Comparison of ENCODE assay signal across 24 mouse cellular contexts in genomic region chr3:122520875-122521274, GRCm38 (mm10).
DNase-seq lines count a peak whose midpoint lies in the region; ATAC-seq and TF ChIP-seq lines count a peak whose summit lies in the region.
"Had no signal": no experiment of that assay in that cellular context is flagged by ENCODE, and none has a peak within 500 bp of the region (broad histone marks: within the 10 kb centered on the region; RNA-seq: fewer than 3 reads in every experiment).

No protein-coding gene starts in this region.

- H3K27ac ChIP-seq in stomach, postnatal 0 days (replicated peaks): peak overlapping the region; percentile 35; the same call in 1 of the 2 replicates
- H3K27ac ChIP-seq in hindbrain, embryonic 10.5 days: no peak overlapping the region
- H3K27ac ChIP-seq in liver, embryonic 11.5 days (ENCODE audit: low read depth, low read length): no peak overlapping the region
- H3K27ac ChIP-seq: hindbrain, postnatal 0 days; neural tube, embryonic 12.5 days; stomach, embryonic 15.5 days had no signal

- no peak overlapping the region for H3K9ac ChIP-seq in stomach, postnatal 0 days (ENCODE audit: low read length)
- no peak overlapping the region for H3K9ac ChIP-seq in liver, embryonic 11.5 days (ENCODE audit: low read depth, low read length)
- H3K9ac ChIP-seq: forebrain, postnatal 0 days; neural tube, embryonic 12.5 days; stomach, embryonic 15.5 days had no signal

- no peak overlapping the region for H3K4me3 ChIP-seq in stomach, postnatal 0 days (ENCODE audit: low read depth, low read length)
- no peak overlapping the region for H3K4me3 ChIP-seq in hindbrain, embryonic 10.5 days
- H3K4me3 ChIP-seq in liver, embryonic 11.5 days (ENCODE audit: low read depth, low read length): no peak overlapping the region
- H3K4me3 ChIP-seq: neural tube, embryonic 12.5 days; stomach, embryonic 15.5 days had no signal

- DNase-seq in lung, postnatal 36 days: peak; percentile 30
- DNase-seq in lung, adult 18-20 months: no peak
- DNase-seq in stomach, postnatal 0 days (ENCODE audit: low spot score): no peak
- no peak for DNase-seq in hindbrain, embryonic 10.5 days (ENCODE audit: low spot score)
- DNase-seq in liver, embryonic 11.5 days (ENCODE audit: low spot score): no peak
- DNase-seq in heart, postnatal 25 days (ENCODE audit: low spot score): no peak
- DNase-seq: adrenal gland, postnatal 10 days; cerebellum, adult 8-10 months; forebrain, postnatal 0 days; gastrocnemius, postnatal 36 days; heart, postnatal 36 days; kidney, adult 18-20 months; kidney, postnatal 4 days; left cerebral cortex, postnatal 4 days; liver; lung, postnatal 10 days; right cerebral cortex, postnatal 25 days; thymus, adult 18-20 months; thymus, postnatal 4 days had no signal

- H3K9me3 ChIP-seq in stomach, postnatal 0 days (ENCODE audit: control insufficient read depth, low read length): no peaks in the 10 kb centered on the region
- H3K9me3 ChIP-seq in hindbrain, embryonic 10.5 days: no peaks in the 10 kb centered on the region
- no peaks in the 10 kb centered on the region for H3K9me3 ChIP-seq in liver, embryonic 11.5 days (ENCODE audit: control insufficient read depth, low read length)
- H3K9me3 ChIP-seq: neural tube, embryonic 12.5 days; stomach, embryonic 15.5 days had no signal

- peak; percentile 65 to 78 for ATAC-seq in hematopoietic stem cell, adult 5-6 weeks (replicated peaks in 1 of 2; ENCODE audit: insufficient read depth in 1 of 2, low FRiP score in 2 of 2, low TSS enrichment in 1 of 2, low read depth in 1 of 2, poor library complexity in 2 of 2, severe bottlenecking in 2 of 2)
- ATAC-seq in megakaryocyte-erythroid progenitor cell, adult 5-6 weeks (replicated peaks; ENCODE audit: low FRiP score, low TSS enrichment, poor library complexity, severe bottlenecking): peak; percentile 19; the same call in 1 of the 2 replicates
- peak; percentile 67 for ATAC-seq in stomach, postnatal 0 days (ENCODE audit: low FRiP score, low TSS enrichment)
- ATAC-seq in liver, embryonic 11.5 days (replicated peaks; ENCODE audit: low FRiP score): no peak; the same call in 1 of the 2 replicates
- ATAC-seq: forebrain, postnatal 0 days; hindbrain, postnatal 0 days had no signal

- 0 out of 2 replicates have a peak, but pooled peaks cover 2% of the 10 kb centered on the region for H3K36me3 ChIP-seq in stomach, postnatal 0 days (ENCODE audit: control insufficient read depth, insufficient read depth, low read length)
- H3K36me3 ChIP-seq in hindbrain, embryonic 10.5 days: peaks cover 24% of the 10 kb centered on the region
- H3K36me3 ChIP-seq in liver, embryonic 11.5 days (ENCODE audit: control insufficient read depth, insufficient read depth, low read length): no peaks in the 10 kb centered on the region
- H3K36me3 ChIP-seq: neural tube, embryonic 12.5 days; stomach, embryonic 15.5 days had no signal

- no peak for TF ChIP-seq CTCF in stomach, postnatal 0 days (IDR thresholded peaks at IDR 0.05; ENCODE audit: low read depth)

- 90% methylated on average over 4 of the region's 4 CpGs for WGBS in stomach, postnatal 0 days
- WGBS in hindbrain, embryonic 10.5 days: 94% methylated on average over 4 of the region's 4 CpGs
- WGBS in liver, embryonic 11.5 days: 60% methylated on average over 4 of the region's 4 CpGs

- intact Hi-C loops in heart, postnatal 25 days (cut with DNase I): no loop called here

- no peak overlapping the region for H3K4me2 ChIP-seq in stomach, postnatal 0 days (replicated peaks; ENCODE audit: low read depth)
- H3K4me2 ChIP-seq in liver, embryonic 11.5 days: no peak overlapping the region
- H3K4me2 ChIP-seq: neural tube, embryonic 12.5 days; stomach, embryonic 15.5 days had no signal

- no peaks in the 10 kb centered on the region for H3K4me1 ChIP-seq in stomach, postnatal 0 days (replicated peaks; ENCODE audit: control insufficient read depth, insufficient read depth)
- H3K4me1 ChIP-seq in hindbrain, embryonic 10.5 days (replicated peaks): peaks cover 45% of the 10 kb centered on the region
- H3K4me1 ChIP-seq in liver, embryonic 11.5 days (replicated peaks; ENCODE audit: control insufficient read depth, insufficient read depth, low read length): peaks cover 7% of the 10 kb centered on the region

- TF ChIP-seq EP300 in stomach, postnatal 0 days (optimal IDR thresholded peaks at IDR 0.05): no peak

- no peaks in the 10 kb centered on the region for H3K27me3 ChIP-seq in stomach, postnatal 0 days (ENCODE audit: control insufficient read depth, insufficient read depth, low read length)
- no peaks in the 10 kb centered on the region for H3K27me3 ChIP-seq in hindbrain, embryonic 10.5 days (ENCODE audit: insufficient read depth, poor library complexity, severe bottlenecking)
- H3K27me3 ChIP-seq in liver, embryonic 11.5 days (replicated peaks; ENCODE audit: control insufficient read depth, insufficient read depth, low read length): no peaks in the 10 kb centered on the region
- H3K27me3 ChIP-seq: neural tube, embryonic 12.5 days; stomach, embryonic 15.5 days had no signal
